Mouse (Mus musculus) C2C12 (cell line): ENCODE measurements around the gene 1110025L11Rik.

Experiments
- CEBPB ChIP-seq: IDR thresholded peaks from one replicate; pipeline ENCODE4 v1.6.1; 2011; ENCODE audit warnings: low read depth, mild to moderate bottlenecking, control low read depth, moderate library complexity
- CTCF ChIP-seq: IDR thresholded peaks from one replicate; pipeline ENCODE4 v1.5.1; 2011; ENCODE audit not compliant: control insufficient read depth, insufficient read depth, insufficient read length
- FOSL1 ChIP-seq: IDR thresholded peaks from one replicate; pipeline ENCODE4 v1.8.0; 2011; ENCODE audit warnings: mild to moderate bottlenecking, low read length; ENCODE audit not compliant: poor library complexity, insufficient read depth, severe bottlenecking
- MAX ChIP-seq: IDR thresholded peaks from one replicate; pipeline ENCODE4 v1.6.1; 2011; ENCODE audit warnings: mild to moderate bottlenecking, control low read depth
- MYOD1 ChIP-seq: IDR thresholded peaks from one replicate; pipeline ENCODE4 v1.6.1; 2011; ENCODE audit warnings: low read depth; ENCODE audit not compliant: control insufficient read depth, insufficient read length
- MYOG ChIP-seq: IDR thresholded peaks from one replicate; pipeline ENCODE4 v1.6.1; 2011; ENCODE audit not compliant: control insufficient read depth, insufficient read length; ENCODE audit errors: extremely low read depth
- USF1 ChIP-seq: IDR thresholded peaks from one replicate; pipeline ENCODE4 v1.6.1; 2011; ENCODE audit warnings: low read depth, mild to moderate bottlenecking, control low read depth, moderate library complexity

- TF ChIP-seq CTCF (no peak), USF1 (no peak), MAX (no peak), FOSL1 (no peak), MYOD1 (no peak), CEBPB (no peak), MYOG (no peak)
These were observed 16.0 kb downstream of the 1110025L11Rik start, which contains the start of gene Krtap6-5 for GRCm38 (mm10) chr16:89047783-89048182.
